Mouse (Mus musculus) thymus, adult 2 months (tissue): ENCODE measurements at regions not wholly inside any gene's neighbourhood (a gene's known extent, or its start where the extent isn't known, plus 50 kb on each side); places are given as distances from the start of the nearest gene placed in this dataset.

Experiments used
- CTCF ChIP-seq: fragments of 200-500 bp; IDR thresholded peaks from 2 replicates; pipeline ENCODE4 v1.5.1; 2012; ENCODE audit warnings: mild to moderate bottlenecking, control low read depth, low read length, moderate library complexity, borderline replicate concordance; ENCODE audit not compliant: control insufficient read depth, poor library complexity, insufficient read depth; ENCODE audit errors: extremely low read depth
- POLR2A ChIP-seq: fragments of 200-500 bp; IDR thresholded peaks from 2 replicates; pipeline ENCODE4 v1.6.1; 2012; ENCODE audit warnings: mild to moderate bottlenecking, low read length, control low read depth, moderate library complexity; ENCODE audit not compliant: control insufficient read depth, poor library complexity, insufficient read depth; ENCODE audit errors: extremely low read depth

DNA sequence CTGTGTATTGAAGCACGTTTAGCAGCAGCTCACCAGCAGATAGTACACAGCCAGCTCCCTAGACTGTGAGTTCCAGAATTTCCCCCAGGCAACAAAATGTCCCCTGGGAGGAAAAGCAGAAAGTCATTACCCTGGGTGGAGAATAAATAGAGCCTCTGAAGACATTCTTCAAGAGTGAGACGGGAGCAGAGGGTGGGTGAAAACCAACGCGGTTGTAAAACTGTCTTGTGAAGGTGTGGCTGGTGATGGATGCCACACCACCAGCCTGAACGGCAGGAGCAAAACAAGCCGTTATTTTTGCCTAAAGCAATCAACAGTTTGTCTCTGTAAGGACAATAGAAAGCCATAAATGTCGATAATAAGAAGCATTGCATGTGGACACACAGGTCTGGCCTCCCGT lies 129.7 kb upstream of the Kcnj15 start:
- no peak for TF ChIP-seq CTCF
- TF ChIP-seq POLR2A, result no peak
